In genomic region chr5:122481844-122482243, GRCm38 (mm10) we compare ENCODE assay signal across 12 mouse cellular contexts. TPM values are rescaled to one million over a fixed set of nuclear protein-coding genes. Genes with fewer than 3 reads are reported as not detected.
DNase-seq lines count a peak whose midpoint lies in the region; ATAC-seq lines count a peak whose summit lies in the region.
"Had no signal": no experiment of that assay in that cellular context is flagged by ENCODE, and none has a peak within 500 bp of the region (broad histone marks: within the 10 kb centered on the region; RNA-seq: fewer than 3 reads in every experiment).

No protein-coding gene starts in this region.

- no peak overlapping the region for H3K4me3 ChIP-seq in embryonic facial prominence, embryonic 14.5 days (ENCODE audit: low read depth, low read length)
- H3K4me3 ChIP-seq in embryonic facial prominence, embryonic 10.5 days, result no peak overlapping the region
- H3K4me3 ChIP-seq in embryonic facial prominence, embryonic 15.5 days (replicated peaks), result no peak overlapping the region
- H3K4me3 ChIP-seq in forebrain, embryonic 14.5 days (ENCODE audit: low read depth, low read length), result no peak overlapping the region
- H3K4me3 ChIP-seq in midbrain, embryonic 13.5 days (replicated peaks), result no peak overlapping the region

- H3K27me3 ChIP-seq in embryonic facial prominence, embryonic 14.5 days (replicated peaks; ENCODE audit: control insufficient read depth, insufficient read depth, low read length), result no peaks in the 10 kb centered on the region
- H3K27me3 ChIP-seq in embryonic facial prominence, embryonic 10.5 days (replicated peaks; ENCODE audit: low read depth, poor library complexity, severe bottlenecking), result no peaks in the 10 kb centered on the region
- no peaks in the 10 kb centered on the region for H3K27me3 ChIP-seq in embryonic facial prominence, embryonic 15.5 days
- no peaks in the 10 kb centered on the region for H3K27me3 ChIP-seq in forebrain, embryonic 14.5 days (replicated peaks; ENCODE audit: control insufficient read depth, insufficient read depth, low read length)
- no peaks in the 10 kb centered on the region for H3K27me3 ChIP-seq in midbrain, embryonic 13.5 days

- WGBS in embryonic facial prominence, embryonic 14.5 days, result 62% methylated on average over 5 of the region's 5 CpGs
- WGBS in embryonic facial prominence, embryonic 10.5 days, result 88% methylated on average over 5 of the region's 5 CpGs
- WGBS in embryonic facial prominence, embryonic 15.5 days, result 65% methylated on average over 5 of the region's 5 CpGs
- WGBS in forebrain, embryonic 14.5 days, result 90% methylated on average over 5 of the region's 5 CpGs
- WGBS in midbrain, embryonic 13.5 days, result 90% methylated on average over 5 of the region's 5 CpGs

- no peak overlapping the region for H3K9ac ChIP-seq in embryonic facial prominence, embryonic 14.5 days (ENCODE audit: low read depth, low read length)
- no peak overlapping the region for H3K9ac ChIP-seq in embryonic facial prominence, embryonic 15.5 days
- no peak overlapping the region for H3K9ac ChIP-seq in forebrain, embryonic 14.5 days (ENCODE audit: low read length)
- no peak overlapping the region for H3K9ac ChIP-seq in midbrain, embryonic 13.5 days (replicated peaks)

- H3K9me3 ChIP-seq in embryonic facial prominence, embryonic 14.5 days (ENCODE audit: control insufficient read depth, low read length), result no peaks in the 10 kb centered on the region
- no peaks in the 10 kb centered on the region for H3K9me3 ChIP-seq in embryonic facial prominence, embryonic 10.5 days
- H3K9me3 ChIP-seq in embryonic facial prominence, embryonic 15.5 days (replicated peaks), result no peaks in the 10 kb centered on the region
- no peaks in the 10 kb centered on the region for H3K9me3 ChIP-seq in forebrain, embryonic 14.5 days (replicated peaks; ENCODE audit: control insufficient read depth, low read length)
- H3K9me3 ChIP-seq in midbrain, embryonic 13.5 days, result no peaks in the 10 kb centered on the region

- H3K4me1 ChIP-seq in embryonic facial prominence, embryonic 14.5 days (ENCODE audit: control insufficient read depth, insufficient read depth, low read length), result no peaks in the 10 kb centered on the region
- no peaks in the 10 kb centered on the region for H3K4me1 ChIP-seq in embryonic facial prominence, embryonic 10.5 days
- no peaks in the 10 kb centered on the region for H3K4me1 ChIP-seq in embryonic facial prominence, embryonic 15.5 days
- no peaks in the 10 kb centered on the region for H3K4me1 ChIP-seq in forebrain, embryonic 14.5 days (ENCODE audit: control insufficient read depth, insufficient read depth, low read length)
- H3K4me1 ChIP-seq in midbrain, embryonic 13.5 days (replicated peaks), result no peaks in the 10 kb centered on the region

- peaks cover 84% of the 10 kb centered on the region for H3K36me3 ChIP-seq in embryonic facial prominence, embryonic 14.5 days (ENCODE audit: control insufficient read depth, insufficient read depth, low read length)
- peaks cover 100% of the 10 kb centered on the region for H3K36me3 ChIP-seq in embryonic facial prominence, embryonic 10.5 days (replicated peaks)
- peaks cover 81% of the 10 kb centered on the region for H3K36me3 ChIP-seq in embryonic facial prominence, embryonic 15.5 days
- H3K36me3 ChIP-seq in forebrain, embryonic 14.5 days (ENCODE audit: control insufficient read depth, insufficient read depth, low read length), result peaks cover 81% of the 10 kb centered on the region
- peaks cover 72% of the 10 kb centered on the region for H3K36me3 ChIP-seq in midbrain, embryonic 13.5 days

- DNase-seq in embryonic facial prominence, embryonic 14.5 days (ENCODE audit: low spot score), result peak; percentile 39
- DNase-seq in embryonic facial prominence, embryonic 10.5 days (ENCODE audit: low spot score), result no peak
- DNase-seq in 3T3-L1 (ENCODE audit: low read depth, low spot score), result peak; percentile 71
- peak; percentile 56 for DNase-seq in kidney, postnatal 14 days
- DNase-seq in embryo, embryonic 9.5 days (ENCODE audit: extremely low spot score), result no peak
- DNase-seq in forebrain, embryonic 14.5 days (ENCODE audit: low spot score), result no peak
- DNase-seq: cerebellum, postnatal 10 days; left cerebral cortex, postnatal 4 days had no signal

- no peak overlapping the region for H3K4me2 ChIP-seq in embryonic facial prominence, embryonic 14.5 days (ENCODE audit: low read depth, low read length)
- H3K4me2 ChIP-seq in embryonic facial prominence, embryonic 15.5 days (replicated peaks), result no peak overlapping the region
- no peak overlapping the region for H3K4me2 ChIP-seq in forebrain, embryonic 14.5 days (ENCODE audit: low read length)
- H3K4me2 ChIP-seq in midbrain, embryonic 13.5 days (replicated peaks), result no peak overlapping the region

- no peak for ATAC-seq in embryonic facial prominence, embryonic 14.5 days (ENCODE audit: low read depth)
- no peak for ATAC-seq in embryonic facial prominence, embryonic 15.5 days (ENCODE audit: insufficient number of reproducible peaks, low FRiP score, low TSS enrichment, low read depth)
- no peak for ATAC-seq in forebrain, embryonic 14.5 days
- ATAC-seq in midbrain, embryonic 13.5 days, result no peak
- ATAC-seq: hindbrain, postnatal 0 days had no signal

- no peak overlapping the region for H3K27ac ChIP-seq in embryonic facial prominence, embryonic 14.5 days (replicated peaks; ENCODE audit: low read depth, low read length)
- no peak overlapping the region for H3K27ac ChIP-seq in embryonic facial prominence, embryonic 10.5 days (replicated peaks)
- peak overlapping the region; percentile 44; the same call in 1 of the 2 replicates for H3K27ac ChIP-seq in embryonic facial prominence, embryonic 15.5 days (replicated peaks)
- no peak overlapping the region for H3K27ac ChIP-seq in forebrain, embryonic 14.5 days (ENCODE audit: low read depth, low read length)
- no peak overlapping the region for H3K27ac ChIP-seq in midbrain, embryonic 13.5 days
- H3K27ac ChIP-seq: hindbrain, postnatal 0 days; macrophage had no signal

RNA-seq across cellular contexts. Expression of gene Atp2a2, which starts 20.2 kb away (rescaled TPM):
- polyA plus RNA-seq in embryonic facial prominence, embryonic 14.5 days (2014; fragmentation: Nextera tagmentation; extraction: Ambion mirVana), result 47.6 and 52.6 TPM in 2 replicates
- polyA plus RNA-seq in embryonic facial prominence, embryonic 10.5 days (2016; fragmentation: Nextera tagmentation; extraction: Ambion mirVana), result 35.3 and 38.1 TPM in 2 replicates
- polyA plus RNA-seq in embryonic facial prominence, embryonic 15.5 days (2015; fragmentation: Nextera tagmentation; extraction: Ambion mirVana), result 34.8 and 38.1 TPM in 2 replicates
- 34.8 and 35.1 TPM in 2 replicates for polyA plus RNA-seq in forebrain, embryonic 14.5 days (2014; fragmentation: Nextera tagmentation; extraction: Ambion mirVana)
- polyA plus RNA-seq in midbrain, embryonic 13.5 days (2015; fragmentation: Nextera tagmentation; extraction: Ambion mirVana), result 35.7 and 40.0 TPM in 2 replicates

Comparison
In these comparisons a context has a peak if more than half of its experiments do, and no peak if none do; other contexts are left out.
1. DNase-seq: peak in embryonic facial prominence, embryonic 14.5 days (single experiment), 3T3-L1 (single experiment) and kidney, postnatal 14 days (single experiment); none in embryonic facial prominence, embryonic 10.5 days (single experiment), embryo, embryonic 9.5 days (single experiment) and forebrain, embryonic 14.5 days (single experiment).